Mouse (Mus musculus): ENCODE measurements at regions not wholly inside any gene's neighbourhood (a gene's known extent, or its start where the extent isn't known, plus 50 kb on each side); places are given as distances from the start of the nearest gene placed in this dataset.

DNA sequence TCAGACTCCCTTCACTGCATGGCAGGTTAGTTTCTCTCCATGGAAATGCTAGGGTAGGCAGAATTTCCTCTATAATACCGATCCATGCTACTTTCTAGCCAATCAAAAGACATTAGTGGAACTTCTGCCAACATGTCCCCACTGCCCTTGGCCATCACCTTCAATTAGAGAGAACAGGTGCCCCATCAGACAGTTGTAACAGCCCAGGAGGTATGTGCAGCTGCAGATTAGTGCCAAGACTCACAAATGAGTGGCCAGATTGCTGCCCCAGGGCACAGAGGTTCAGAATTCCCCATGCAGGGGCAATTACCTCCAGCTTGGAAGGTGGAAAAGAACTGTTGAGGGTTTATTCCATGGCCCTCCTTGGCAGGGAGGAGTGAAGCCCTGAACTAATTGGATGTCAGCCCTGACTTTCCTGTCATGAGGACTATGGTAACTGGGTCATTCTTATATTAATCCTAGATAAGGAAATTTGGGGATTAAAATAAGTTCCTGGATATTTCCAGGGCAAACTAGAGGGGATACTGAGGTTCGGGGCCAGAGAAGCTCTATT, 113.7 kb upstream of the Plppr1 start:
- TF ChIP-seq CHD2 (IDR thresholded peaks at IDR 0.05; ENCODE audit: low read depth, low read length): no peak
- no peak for TF ChIP-seq ZNF384 (IDR thresholded peaks at IDR 0.05; ENCODE audit: low read depth, low read length)
- TF ChIP-seq MAFK (IDR thresholded peaks at IDR 0.05; ENCODE audit: insufficient read depth, low read depth, low read length): no peak
- TF ChIP-seq HCFC1 (IDR thresholded peaks at IDR 0.05; ENCODE audit: borderline replicate concordance, insufficient read depth, low read length): no peak
- no peak for TF ChIP-seq ZC3H11A (IDR thresholded peaks at IDR 0.05; ENCODE audit: borderline replicate concordance, low read depth, low read length)
